Mouse (Mus musculus) heart, embryonic 16.5 days (tissue): ENCODE results near the gene Gse1. TPM values are rescaled to one million over a fixed set of nuclear protein-coding genes. Genes with fewer than 3 reads are reported as not detected.

ENCODE experiments used
- ATAC-seq: fragments of 200-750 bp; cut with Nextera tagmentation; replicated peaks from 2 replicates; pipeline ENCODE4 v1.8.0; 2017; ENCODE audit warnings: moderate number of reproducible peaks; ENCODE audit not compliant: insufficient read depth, low FRiP score; ENCODE audit errors: extremely low read depth
- H3K27ac ChIP-seq: fragments of 300-500 bp; sonication (generic); 2 replicates; pipeline ENCODE4 v1.5.1; 2014; ENCODE audit warnings: mild to moderate bottlenecking, low read length, control low read depth, moderate library complexity
- H3K27me3 ChIP-seq: fragments of 300-500 bp; sonication (generic); 2 replicates; pipeline ENCODE4 v1.6.1; 2014; ENCODE audit warnings: low read length, mixed read lengths; ENCODE audit not compliant: control insufficient read depth, insufficient read depth
- H3K36me3 ChIP-seq: fragments of 300-500 bp; sonication (generic); 2 replicates; pipeline ENCODE4 v1.6.1; 2014; ENCODE audit not compliant: control insufficient read depth, insufficient read depth
- H3K4me1 ChIP-seq: fragments of 300-500 bp; sonication (generic); 2 replicates; pipeline ENCODE4 v1.6.1; 2014; ENCODE audit warnings: low read length, mixed read lengths; ENCODE audit not compliant: control insufficient read depth, insufficient read depth
- H3K4me2 ChIP-seq: fragments of 300-500 bp; sonication (generic); 2 replicates; pipeline ENCODE4 v1.6.1; 2014; ENCODE audit warnings: low read depth, mild to moderate bottlenecking, control low read depth, low read length
- H3K4me3 ChIP-seq: fragments of 300-500 bp; sonication (generic); 2 replicates; pipeline ENCODE4 v1.5.1; 2014; ENCODE audit warnings: mild to moderate bottlenecking, control low read depth, low read length
- H3K9ac ChIP-seq: fragments of 300-500 bp; sonication (generic); 2 replicates; pipeline ENCODE4 v1.6.1; 2014; ENCODE audit warnings: low read length, control low read depth
- H3K9me3 ChIP-seq: fragments of 300-500 bp; sonication (generic); replicated peaks from 2 replicates; pipeline ENCODE4 v1.6.1; 2016; ENCODE audit warnings: low read length; ENCODE audit not compliant: control insufficient read depth
- WGBS: fragments of 180-500 bp; shearing (Covaris S2); extraction: QIAGEN DNeasy Blood & Tissue Kit; methylation state at CpG from one replicate; pipeline ENCODE4 v1.1.7; 2014; 5-methylcytosine and 5-hydroxymethylcytosine counted together
- polyA plus RNA-seq: library from polyadenylated mRNA; unstranded; fragments of >200 nt; fragmentation: Nextera tagmentation; extraction: Ambion mirVana; gene quantifications from 2 replicates; pipeline ENCODE4 v1.2.1, GENCODE M21; 2015

Gse1 gene
- polyA plus RNA-seq, 1 experiment from 2014 or later, result 7.7 TPM

GRCm38 (mm10) chr8:120259206-120259605 is 30.9 kb downstream of the Gse1 start:
- Histone ChIP-seq H3K4me1 (peaks cover 18% of the 10 kb centered on the region), H3K9me3 (no peaks in the 10 kb centered on the region), H3K27me3 (peaks cover 3% of the 10 kb centered on the region; the same call in 1 of the 2 replicates), H3K36me3 (no peaks in the 10 kb centered on the region), H3K9ac (no peak overlapping the region), H3K27ac (no peak overlapping the region), H3K4me2 (no peak overlapping the region), H3K4me3 (no peak overlapping the region)
- ATAC-seq, result no peak
- WGBS, result 86% methylated on average over 13 of the region's 13 CpGs

- Histone ChIP-seq H3K9ac (no peak overlapping the region), H3K9me3 (no peaks in the 10 kb centered on the region), H3K36me3 (no peaks in the 10 kb centered on the region), H3K4me1 (peaks cover 32% of the 10 kb centered on the region), H3K27ac (no peak overlapping the region), H3K4me3 (no peak overlapping the region), H3K27me3 (peaks cover 3% of the 10 kb centered on the region; the same call in 1 of the 2 replicates), H3K4me2 (no peak overlapping the region)
- ATAC-seq, result no peak
- WGBS, result 85% methylated on average over 5 of the region's 5 CpGs
Measured at GRCm38 (mm10) chr8:120260677-120261076, 32.4 kb downstream of the Gse1 start.

DNA sequence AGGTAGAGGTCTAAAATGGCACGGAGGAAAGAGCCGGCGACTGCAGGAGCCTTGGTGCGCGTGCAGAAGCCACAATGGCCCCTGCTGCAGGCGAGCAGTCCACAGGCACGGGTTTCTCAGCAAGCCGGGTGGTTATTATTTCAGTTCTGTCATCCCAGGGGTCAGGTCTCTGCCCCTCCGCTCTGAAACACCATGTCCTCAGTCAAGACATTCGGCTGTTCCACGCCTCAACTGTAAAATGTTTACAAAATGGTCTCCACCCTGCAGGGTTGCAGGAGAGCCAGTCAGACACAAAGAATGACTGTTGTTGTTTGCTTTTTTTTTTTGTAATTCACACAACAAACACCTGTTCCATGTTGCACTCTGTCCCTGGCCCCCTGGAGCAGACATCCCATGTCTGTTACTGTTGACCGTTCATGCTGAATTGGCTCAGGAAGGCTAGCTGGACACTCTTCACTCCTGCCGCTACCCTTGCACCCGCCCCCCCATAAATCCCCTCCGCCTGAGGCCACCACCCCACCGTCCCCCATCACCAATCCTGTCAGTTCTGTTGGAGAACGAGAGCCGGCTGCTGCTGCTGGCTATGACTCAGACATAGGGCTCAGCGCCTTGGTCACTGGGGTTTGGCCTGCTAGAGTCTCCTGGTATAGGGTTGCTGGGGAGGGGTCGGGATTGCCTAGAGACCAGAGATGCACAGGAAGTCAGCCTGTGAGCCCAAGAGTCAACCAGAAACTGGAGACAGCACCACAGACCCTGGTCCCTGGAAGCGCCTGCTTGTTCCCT is 33.3 kb downstream of the Gse1 start:
- WGBS, result 51% methylated on average over 21 of the region's 21 CpGs
- no peaks in the 10 kb centered on the region for H3K36me3 ChIP-seq
- H3K9me3 ChIP-seq, result no peaks in the 10 kb centered on the region
- no peak for ATAC-seq
- peaks cover 33% of the 10 kb centered on the region for H3K4me1 ChIP-seq
- no peak overlapping the region for H3K4me3 ChIP-seq
- H3K4me2 ChIP-seq, result no peak overlapping the region
- no peak overlapping the region for H3K9ac ChIP-seq
- H3K27me3 ChIP-seq, result peaks cover 3% of the 10 kb centered on the region; the same call in 1 of the 2 replicates
- H3K27ac ChIP-seq, result no peak overlapping the region

DNA sequence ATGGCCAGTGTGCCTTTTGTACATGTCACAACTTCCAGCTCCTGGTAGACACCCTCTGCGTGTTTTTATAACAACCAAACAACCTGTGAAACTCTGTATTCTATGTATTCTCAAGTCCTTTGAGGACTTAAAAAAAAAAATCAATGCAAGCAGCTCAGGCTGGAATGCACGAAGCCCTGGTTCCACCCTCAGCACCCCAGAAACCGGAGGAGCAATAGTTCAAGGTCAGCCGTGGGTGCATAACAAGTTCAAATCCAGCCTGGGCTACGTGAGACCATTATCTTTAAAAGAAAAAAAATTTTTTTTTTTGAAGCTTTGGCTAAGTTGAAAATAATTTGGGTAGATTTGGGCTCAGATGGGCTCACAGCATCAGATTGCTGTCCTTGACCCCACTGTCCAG is 35.6 kb downstream of the Gse1 start:
- Histone ChIP-seq H3K4me3 (no peak overlapping the region), H3K36me3 (no peaks in the 10 kb centered on the region), H3K27me3 (peaks cover 3% of the 10 kb centered on the region; the same call in 1 of the 2 replicates), H3K4me2 (no peak overlapping the region), H3K4me1 (peaks cover 34% of the 10 kb centered on the region), H3K27ac (no peak overlapping the region), H3K9ac (no peak overlapping the region), H3K9me3 (no peaks in the 10 kb centered on the region)
- WGBS, result 89% methylated on average over 5 of the region's 5 CpGs
- no peak for ATAC-seq

- ATAC-seq, result peak; percentile 19; the same call in 1 of the 2 replicates
- Histone ChIP-seq H3K27ac (peak overlapping the region; percentile 81), H3K9ac (peak overlapping the region; percentile 58), H3K27me3 (peaks cover 3% of the 10 kb centered on the region; the same call in 1 of the 2 replicates), H3K4me3 (peak overlapping the region; percentile 27), H3K36me3 (no peaks in the 10 kb centered on the region), H3K9me3 (no peaks in the 10 kb centered on the region), H3K4me1 (peaks cover 38% of the 10 kb centered on the region), H3K4me2 (peak overlapping the region; percentile 62)
- WGBS, result 23% methylated on average over 13 of the region's 13 CpGs
Measured at GRCm38 (mm10) chr8:120264388-120264943, 36.2 kb downstream of the Gse1 start.

GRCm38 (mm10) chr8:120264944-120265453 is 36.7 kb downstream of the Gse1 start:
- H3K9ac ChIP-seq, result peak overlapping the region; percentile 58
- 2% methylated on average over 16 of the region's 16 CpGs for WGBS

DNA sequence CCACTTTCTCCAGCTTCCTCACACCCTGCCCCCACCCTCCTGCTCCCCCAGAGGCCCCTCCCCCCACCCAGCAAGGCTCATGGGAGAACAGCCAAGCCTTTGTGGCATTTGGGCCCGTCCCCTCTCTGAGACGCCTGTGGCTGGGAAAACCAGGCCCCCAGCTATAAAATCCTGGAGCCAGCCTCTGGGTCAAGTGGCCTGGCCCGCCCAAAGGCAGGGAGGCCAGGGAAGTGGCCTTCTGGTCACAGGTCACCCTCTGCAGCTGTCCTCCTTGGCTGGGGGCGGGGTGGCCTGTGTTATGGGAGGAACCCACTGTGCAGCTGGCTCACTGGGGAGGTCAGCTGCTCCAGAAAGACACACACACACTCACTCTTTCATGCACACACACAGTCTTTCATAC is 37.2 kb downstream of the Gse1 start:
- peak overlapping the region; percentile 58 for H3K9ac ChIP-seq
- H3K9me3 ChIP-seq, result no peaks in the 10 kb centered on the region
- peak overlapping the region; percentile 81 for H3K27ac ChIP-seq
- H3K36me3 ChIP-seq, result no peaks in the 10 kb centered on the region
- peaks cover 38% of the 10 kb centered on the region for H3K4me1 ChIP-seq
- H3K4me2 ChIP-seq, result peak overlapping the region; percentile 62; the same call in 1 of the 2 replicates
- H3K4me3 ChIP-seq, result no peak overlapping the region
- ATAC-seq, result peak; percentile 55
- WGBS, result 20% methylated on average over 4 of the region's 4 CpGs
- H3K27me3 ChIP-seq, result peaks cover 3% of the 10 kb centered on the region; the same call in 1 of the 2 replicates

More at GRCm38 (mm10) chr8:120264944-120265453, 36.7 kb downstream of the Gse1 start:
- H3K27me3 ChIP-seq, result peaks cover 3% of the 10 kb centered on the region; the same call in 1 of the 2 replicates
- H3K4me1 ChIP-seq, result peaks cover 38% of the 10 kb centered on the region
- peak; percentile 76 for ATAC-seq
- no peaks in the 10 kb centered on the region for H3K36me3 ChIP-seq
- H3K4me2 ChIP-seq, result peak overlapping the region; percentile 62
- H3K9me3 ChIP-seq, result no peaks in the 10 kb centered on the region
- peak overlapping the region; percentile 81 for H3K27ac ChIP-seq
- peak overlapping the region; percentile 27 for H3K4me3 ChIP-seq

- no peaks in the 10 kb centered on the region for H3K27me3 ChIP-seq
- peaks cover 34% of the 10 kb centered on the region for H3K4me1 ChIP-seq
- no peak overlapping the region for H3K4me3 ChIP-seq
- no peaks in the 10 kb centered on the region for H3K36me3 ChIP-seq
- no peak overlapping the region for H3K4me2 ChIP-seq
- H3K9ac ChIP-seq, result no peak overlapping the region
- no peaks in the 10 kb centered on the region for H3K9me3 ChIP-seq
- H3K27ac ChIP-seq, result no peak overlapping the region
- WGBS, result 48% methylated on average over 19 of the region's 19 CpGs
- no peak for ATAC-seq
Measured at GRCm38 (mm10) chr8:120268541-120268980, 40.3 kb downstream of the Gse1 start.

DNA sequence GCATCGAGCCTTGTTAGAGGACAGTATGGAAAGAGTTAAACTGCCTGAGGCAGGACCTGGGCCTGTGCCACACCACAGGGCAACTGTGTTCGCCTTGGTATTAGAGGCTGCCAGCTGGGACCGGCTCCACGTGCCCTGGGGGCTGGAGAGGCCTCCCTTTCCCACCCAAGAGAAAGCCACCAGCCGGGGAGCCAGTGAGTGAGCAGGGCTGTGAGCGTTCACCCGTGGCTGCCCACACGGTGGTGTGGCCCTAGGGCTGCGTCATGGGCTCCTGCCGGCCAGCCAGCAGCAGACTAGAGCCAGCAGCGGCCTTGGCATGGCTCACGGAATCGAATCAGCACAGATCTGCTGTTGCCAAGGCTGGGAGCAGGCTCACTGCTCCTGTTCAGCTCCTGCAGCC is 42.2 kb downstream of the Gse1 start:
- WGBS, result 78% methylated on average over 13 of the region's 13 CpGs
- Histone ChIP-seq H3K4me3 (no peak overlapping the region), H3K27ac (no peak overlapping the region), H3K27me3 (no peaks in the 10 kb centered on the region), H3K4me1 (peaks cover 23% of the 10 kb centered on the region), H3K9me3 (no peaks in the 10 kb centered on the region), H3K9ac (0 out of 2 replicates have a peak overlapping the region, but pooled peaks have one; percentile 6), H3K4me2 (no peak overlapping the region), H3K36me3 (no peaks in the 10 kb centered on the region)
- ATAC-seq, result no peak
